Mouse (Mus musculus): ENCODE results near the gene Cyth2. TPM values are rescaled to one million over a fixed set of nuclear protein-coding genes. Genes with fewer than 3 reads are reported as not detected.

Cyth2 gene
- total RNA-seq, 2 experiments from 2014 or later: 67.2 to 73.0 TPM

DNA sequence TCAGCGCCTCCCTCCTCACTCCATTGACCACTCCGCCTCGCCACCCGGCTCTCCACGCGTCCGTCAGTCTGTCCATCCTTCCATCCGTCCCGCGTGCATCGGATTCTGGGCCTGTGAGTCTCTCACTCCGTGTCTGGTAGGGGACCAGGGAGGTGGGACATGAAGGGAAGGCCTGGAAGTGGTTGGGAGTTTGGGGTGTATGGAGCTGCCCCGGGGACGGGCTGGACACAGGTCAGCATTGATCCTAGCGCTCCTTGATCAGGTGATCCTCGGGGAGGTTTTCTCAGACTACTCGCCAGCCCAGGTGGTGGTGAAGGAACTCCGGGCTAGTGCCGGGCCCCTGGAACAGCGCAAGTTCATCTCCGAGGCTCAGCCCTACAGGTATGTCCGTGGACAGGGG lies 26.7 kb downstream of the Cyth2 start:
- intact Hi-C loops (cut with DNase I): no loop called here
- DNase-seq: no peak

DNA sequence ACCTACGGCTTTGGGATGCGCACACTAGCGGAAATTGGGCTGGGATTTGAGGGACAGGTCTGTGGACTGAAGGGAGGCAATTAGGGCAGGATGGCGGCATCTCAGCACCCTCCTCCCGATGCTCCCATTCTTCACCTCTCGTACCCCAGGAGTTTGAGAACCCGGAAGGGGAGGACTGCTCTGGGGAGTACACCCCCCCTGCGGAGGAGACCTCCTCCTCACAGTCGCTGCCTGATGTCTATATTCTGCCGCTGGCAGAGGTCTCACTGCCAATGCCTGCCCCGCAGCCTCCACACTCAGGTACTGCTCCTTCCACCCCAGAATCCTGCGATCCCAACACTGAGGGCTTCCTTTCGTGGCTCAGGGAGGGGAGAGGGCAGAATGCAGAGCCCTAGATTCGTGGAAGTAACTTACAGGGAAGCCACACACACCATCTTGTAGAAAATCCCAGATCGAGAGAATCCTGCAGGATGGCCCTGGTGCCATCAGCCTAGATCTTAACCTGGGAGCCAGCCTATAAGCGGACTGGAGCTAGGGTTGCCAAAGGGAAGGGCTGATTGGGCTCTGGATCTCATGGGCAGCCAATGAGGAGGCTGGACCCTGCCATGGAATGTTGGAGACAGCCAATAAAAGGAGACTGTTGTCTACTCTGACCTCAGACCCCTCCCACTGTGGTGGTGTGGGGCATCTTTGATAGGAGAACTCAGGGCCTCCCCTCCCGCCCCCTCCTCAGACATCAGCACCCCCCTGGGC lies 27.5 kb downstream of the Cyth2 start:
- intact Hi-C loops (cut with DNase I): no loop called here
- no peak for DNase-seq

GRCm38 (mm10) chr7:45786136-45786578 lies 28.2 kb downstream of the Cyth2 start:
- intact Hi-C loops (cut with DNase I): no loop called here
- no peak for DNase-seq

- no peak for DNase-seq
- intact Hi-C loops (cut with DNase I): no loop called here
Measured at GRCm38 (mm10) chr7:45785388-45786135, 28.8 kb downstream of the Cyth2 start.

DNA sequence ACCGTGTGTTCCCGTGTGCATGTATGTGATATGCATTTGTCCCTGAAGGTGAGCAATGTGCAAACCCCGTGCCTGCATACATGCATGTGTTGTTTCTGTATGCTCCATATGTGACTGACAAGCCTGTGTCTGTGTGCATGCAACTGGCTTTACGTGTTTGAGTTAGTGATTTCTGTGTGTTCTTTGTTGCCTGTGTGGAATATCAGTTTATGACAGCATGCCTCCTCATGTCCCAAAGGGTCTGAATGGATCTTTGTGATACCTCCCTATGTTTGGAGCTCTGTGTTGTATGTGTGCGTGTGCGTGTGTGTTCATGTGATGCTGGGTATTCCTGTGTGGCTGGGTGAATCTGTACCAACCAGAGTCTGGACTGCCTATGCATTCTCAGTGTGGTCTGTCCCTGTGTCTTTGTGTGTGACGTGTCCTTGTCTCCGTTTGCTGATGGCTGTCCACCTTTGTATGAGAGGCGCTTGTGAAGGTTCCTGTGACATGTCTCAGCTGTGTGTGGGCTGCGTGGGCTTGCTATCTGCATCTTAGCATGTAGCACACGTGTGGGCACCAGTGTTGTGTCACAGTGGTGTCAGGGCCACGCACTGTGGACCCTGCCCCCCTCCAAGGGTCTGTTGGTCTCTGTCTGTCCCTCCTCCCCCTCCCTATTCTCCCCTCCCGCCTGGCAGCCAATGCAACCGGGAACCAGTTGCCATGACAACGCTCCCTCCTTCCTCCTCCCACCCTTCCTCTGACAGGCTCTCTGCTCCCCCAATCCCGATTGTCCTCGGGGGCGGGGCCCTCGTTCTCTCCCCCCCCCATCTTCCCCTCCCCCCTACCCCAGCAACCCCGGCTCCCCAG lies 29.6 kb downstream of the Cyth2 start, which contains the start of gene Sult2b1:
Sult2b1 (minus strand) TSS at position 146 of the 849 bp plus-strand sequence.
- DNase-seq: no peak
- intact Hi-C loops (cut with DNase I): no loop called here

- intact Hi-C loops (cut with DNase I): no loop called here
- DNase-seq: no peak
Measured at GRCm38 (mm10) chr7:45783511-45784091, 30.8 kb downstream of the Cyth2 start, which contains the start of gene Lmtk3. TSS of gene Lmtk3 (plus strand) at chr7:45783738.

- DNase-seq: no peak
- intact Hi-C loops (cut with DNase I): no loop called here
Measured at GRCm38 (mm10) chr7:45782271-45782670, 32.1 kb downstream of the Cyth2 start.

- intact Hi-C loops (cut with DNase I): no loop called here
- no peak for DNase-seq
Measured at GRCm38 (mm10) chr7:45779081-45779641, 35.2 kb downstream of the Cyth2 start.

DNA sequence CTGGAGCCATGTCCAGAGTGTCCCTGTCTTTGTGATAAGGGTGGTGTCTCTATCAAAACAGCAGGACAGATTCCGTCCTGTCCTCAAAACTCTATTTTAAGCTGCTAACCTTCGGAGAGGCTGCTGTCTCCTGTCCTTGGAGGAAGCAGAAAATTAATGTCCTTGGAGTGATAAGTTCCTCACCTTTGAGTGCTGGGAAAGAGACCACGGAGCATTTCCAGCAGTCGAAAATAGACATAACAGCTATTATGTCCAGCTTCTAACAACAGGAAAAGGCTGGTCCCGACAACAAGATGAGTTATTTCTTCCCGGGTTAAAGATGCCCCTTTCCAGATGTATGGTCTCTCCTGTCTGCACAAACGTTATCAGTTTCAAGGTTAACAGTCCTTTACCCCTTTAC lies 39.1 kb downstream of the Cyth2 start:
- intact Hi-C loops (cut with DNase I): no loop called here
- DNase-seq: no peak

GRCm38 (mm10) chr7:45771101-45771500 lies 43.3 kb downstream of the Cyth2 start:
- no peak for DNase-seq
- intact Hi-C loops (cut with DNase I): no loop called here

GRCm38 (mm10) chr7:45770427-45771082 lies 43.8 kb downstream of the Cyth2 start:
- DNase-seq: no peak
- intact Hi-C loops (cut with DNase I): no loop called here

DNA sequence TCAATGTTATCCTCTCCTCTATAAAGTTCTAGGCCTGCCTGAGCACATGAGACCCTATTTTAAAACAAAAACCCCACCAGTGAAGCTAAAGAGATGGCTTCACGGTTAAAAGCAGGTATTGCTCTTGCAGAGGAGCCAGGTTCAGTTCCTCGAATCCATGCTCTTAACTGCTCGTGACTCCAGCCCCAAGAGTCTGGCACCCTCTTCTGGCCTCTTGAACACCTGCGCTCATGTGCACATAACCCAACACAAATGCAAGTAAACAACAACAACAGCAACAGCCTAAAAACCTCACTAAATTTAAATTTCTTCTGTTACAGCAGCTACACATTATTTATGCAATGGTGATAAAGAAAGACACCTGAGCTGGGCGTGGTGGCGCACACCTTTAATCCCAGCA lies 46.9 kb downstream of the Cyth2 start:
- DNase-seq: no peak
- intact Hi-C loops (cut with DNase I): no loop called here

GRCm38 (mm10) chr7:45766764-45767163 lies 47.6 kb downstream of the Cyth2 start:
- intact Hi-C loops (cut with DNase I): no loop called here
- no peak for DNase-seq

GRCm38 (mm10) chr7:45765995-45766394 lies 48.4 kb downstream of the Cyth2 start:
- intact Hi-C loops (cut with DNase I): no loop called here
- DNase-seq: no peak

GRCm38 (mm10) chr7:45760151-45760550 lies 54.2 kb downstream of the Cyth2 start:
- intact Hi-C loops (cut with DNase I): no loop called here
- no peak for DNase-seq

DNA sequence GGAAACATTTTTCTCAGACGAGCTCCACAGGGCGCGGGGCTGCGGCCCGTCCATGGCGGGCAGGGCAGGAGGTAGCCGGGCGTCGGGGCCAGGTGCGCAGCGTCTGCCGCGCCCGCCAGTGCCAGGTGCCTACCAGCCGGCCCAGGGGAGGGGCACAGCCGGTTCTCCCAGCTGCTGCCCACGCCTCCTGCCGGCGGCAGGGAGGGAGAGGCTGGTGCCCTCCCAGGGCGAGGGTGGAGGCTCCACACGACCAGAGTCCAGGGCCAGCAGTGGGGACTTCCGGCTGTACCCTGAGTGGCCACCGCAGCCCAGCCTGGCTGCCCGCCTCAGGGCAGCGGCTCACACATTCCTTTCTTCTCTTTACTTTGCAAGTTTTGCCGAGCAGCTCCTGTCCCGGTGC lies 55.0 kb downstream of the Cyth2 start:
- DNase-seq: no peak
- intact Hi-C loops (cut with DNase I): no loop called here
